Mouse (Mus musculus): ENCODE measurements around the gene Tpx2. TPM values are rescaled to one million over a fixed set of nuclear protein-coding genes. Genes with fewer than 3 reads are reported as not detected.

The Tpx2 gene
- polyA plus RNA-seq (2012; rRNA removed), result 0.22 and 0.39 TPM in 2 replicates

DNA sequence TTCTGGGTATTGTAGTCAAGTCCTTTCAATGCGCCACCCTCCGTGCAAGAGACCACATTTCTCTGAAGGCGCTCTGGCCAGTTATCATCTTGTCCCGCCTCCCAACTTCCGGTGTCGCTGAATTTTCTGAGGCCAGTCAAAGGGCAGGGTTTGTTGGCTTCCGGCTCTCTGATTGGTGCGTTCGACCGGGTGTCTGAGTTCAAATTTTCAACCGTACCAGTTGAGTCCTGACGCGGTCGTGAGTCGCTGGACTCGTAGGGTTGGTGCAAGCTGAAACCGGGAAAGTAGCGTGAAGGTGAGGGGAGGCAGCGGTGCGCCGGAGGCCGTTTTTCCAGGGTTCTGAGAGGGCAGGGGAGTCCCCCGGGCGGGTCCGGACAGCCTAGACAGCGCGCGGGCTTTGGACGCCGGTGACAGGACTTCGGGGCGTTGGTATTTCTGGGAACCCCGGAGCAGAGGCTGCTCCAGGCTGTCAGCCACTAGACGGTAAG, at the start of gene Tpx2:
Gene Tpx2 (plus strand): TSS at position 150 of the 488 bp plus-strand sequence.
- peak within 1 kb of the TSS; percentile 65 for H3K4me3 ChIP-seq (ENCODE audit: insufficient read depth, low read depth, low read length)
- DNase-seq, result peak; percentile 99
- TF ChIP-seq CTCF (conservative IDR thresholded peaks at IDR 0.05; ENCODE audit: insufficient read depth, insufficient read length, low read depth, low read length) (no peak), POLR2A (IDR thresholded peaks at IDR 0.05; ENCODE audit: low read depth, low read length) (no peak)

GRCm38 (mm10) chr2:152799954-152800761, 47.6 kb upstream of the Tpx2 start:
- H3K36me3 ChIP-seq (ENCODE audit: control insufficient read depth, insufficient read depth, low read length), result no peaks in the 10 kb centered on the region; the same call in 1 of the 2 replicates

More for the DNA sequence above, at the start of gene Tpx2:
- Histone ChIP-seq H3K4me1 (ENCODE audit: control insufficient read depth, insufficient read depth, low read length) (no peaks in the 10 kb centered on the region), H3K27me3 (replicated peaks; ENCODE audit: control insufficient read depth, insufficient read depth, low read length) (no peaks in the 10 kb centered on the region), H3K27ac (ENCODE audit: insufficient read depth, low read depth, low read length) (no peak within 1 kb of the TSS), H3K36me3 (ENCODE audit: control insufficient read depth, insufficient read depth, low read length) (no peaks in the 10 kb centered on the region)
- under 1% methylated on average over 34 of the region's 34 CpGs for WGBS

DNA sequence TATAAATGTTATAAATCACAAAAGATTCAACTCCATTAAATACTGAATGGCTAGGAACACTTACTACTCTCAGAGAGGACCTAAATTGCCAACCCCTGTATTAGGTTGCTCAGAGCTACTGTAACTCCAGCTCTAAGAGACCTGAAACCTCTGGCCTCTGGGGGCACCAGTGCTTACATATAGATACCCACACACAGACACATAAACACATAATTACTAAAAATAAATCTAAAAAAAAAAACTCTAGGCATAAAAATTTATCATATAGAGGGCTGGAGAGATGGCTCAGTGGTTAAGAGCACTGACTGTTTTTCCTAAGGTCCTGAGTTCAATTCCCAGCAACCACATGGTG, 47.0 kb upstream of the Tpx2 start:
- H3K4me1 ChIP-seq (ENCODE audit: control insufficient read depth, insufficient read depth, low read length), result peaks cover 35% of the 10 kb centered on the region
- H3K36me3 ChIP-seq (ENCODE audit: control insufficient read depth, insufficient read depth, low read length), result no peaks in the 10 kb centered on the region; the same call in 1 of the 2 replicates
- no peak overlapping the region for H3K27ac ChIP-seq (ENCODE audit: insufficient read depth, low read depth, low read length)
- no peak for TF ChIP-seq CTCF (conservative IDR thresholded peaks at IDR 0.05; ENCODE audit: insufficient read depth, insufficient read length, low read depth, low read length)
- TF ChIP-seq POLR2A (IDR thresholded peaks at IDR 0.05; ENCODE audit: low read depth, low read length), result no peak
- no peak for DNase-seq
- no peaks in the 10 kb centered on the region for H3K27me3 ChIP-seq (replicated peaks; ENCODE audit: control insufficient read depth, insufficient read depth, low read length)
- no peak overlapping the region for H3K4me3 ChIP-seq (ENCODE audit: insufficient read depth, low read depth, low read length)

More at GRCm38 (mm10) chr2:152799954-152800761, 47.6 kb upstream of the Tpx2 start:
- H3K4me3 ChIP-seq (ENCODE audit: insufficient read depth, low read depth, low read length), result no peak overlapping the region
- no peaks in the 10 kb centered on the region for H3K27me3 ChIP-seq (replicated peaks; ENCODE audit: control insufficient read depth, insufficient read depth, low read length)
- TF ChIP-seq POLR2A (IDR thresholded peaks at IDR 0.05; ENCODE audit: low read depth, low read length), result no peak
- no peak for TF ChIP-seq CTCF (conservative IDR thresholded peaks at IDR 0.05; ENCODE audit: insufficient read depth, insufficient read length, low read depth, low read length)
- peak; percentile 51 for DNase-seq
- H3K27ac ChIP-seq (ENCODE audit: insufficient read depth, low read depth, low read length), result no peak overlapping the region
- H3K4me1 ChIP-seq (ENCODE audit: control insufficient read depth, insufficient read depth, low read length), result peaks cover 31% of the 10 kb centered on the region
- WGBS, result 33% methylated on average over 7 of the region's 7 CpGs

GRCm38 (mm10) chr2:152802303-152802702, 45.5 kb upstream of the Tpx2 start:
- peaks cover 48% of the 10 kb centered on the region for H3K4me1 ChIP-seq (ENCODE audit: control insufficient read depth, insufficient read depth, low read length)
- no peaks in the 10 kb centered on the region for H3K36me3 ChIP-seq (ENCODE audit: control insufficient read depth, insufficient read depth, low read length)
- H3K27ac ChIP-seq (ENCODE audit: insufficient read depth, low read depth, low read length), result no peak overlapping the region
- no peaks in the 10 kb centered on the region for H3K27me3 ChIP-seq (replicated peaks; ENCODE audit: control insufficient read depth, insufficient read depth, low read length)
- DNase-seq, result peak; percentile 47
- no peak overlapping the region for H3K4me3 ChIP-seq (ENCODE audit: insufficient read depth, low read depth, low read length)
- TF ChIP-seq POLR2A (IDR thresholded peaks at IDR 0.05; ENCODE audit: low read depth, low read length) (no peak), CTCF (conservative IDR thresholded peaks at IDR 0.05; ENCODE audit: insufficient read depth, insufficient read length, low read depth, low read length) (no peak)
- WGBS, result 87% methylated on average over 10 of the region's 10 CpGs

DNA sequence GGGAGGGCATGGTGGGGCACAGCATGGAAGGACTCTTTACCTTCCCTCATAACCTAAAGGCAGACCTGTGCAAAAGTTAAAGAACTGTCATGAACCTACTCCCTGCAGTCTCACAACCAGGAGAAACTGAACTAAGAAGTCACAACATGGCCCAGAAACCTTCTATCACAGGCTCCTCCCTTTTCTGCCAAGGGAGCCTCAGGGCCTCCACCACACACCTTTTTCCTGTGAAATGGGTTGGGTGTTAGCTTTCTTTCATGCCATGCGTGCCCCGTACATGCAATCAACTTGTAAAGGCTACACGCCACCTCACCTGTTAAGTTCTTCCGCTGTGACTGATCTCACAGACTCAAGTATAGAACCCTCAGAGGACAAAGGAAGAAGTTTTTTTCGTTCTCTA, 44.7 kb upstream of the Tpx2 start:
- Histone ChIP-seq H3K4me3 (ENCODE audit: insufficient read depth, low read depth, low read length) (no peak overlapping the region), H3K27me3 (replicated peaks; ENCODE audit: control insufficient read depth, insufficient read depth, low read length) (no peaks in the 10 kb centered on the region), H3K27ac (ENCODE audit: insufficient read depth, low read depth, low read length) (0 out of 2 replicates have a peak overlapping the region, but pooled peaks have one; percentile 2), H3K36me3 (ENCODE audit: control insufficient read depth, insufficient read depth, low read length) (no peaks in the 10 kb centered on the region), H3K4me1 (ENCODE audit: control insufficient read depth, insufficient read depth, low read length) (peaks cover 48% of the 10 kb centered on the region)
- DNase-seq, result no peak
- no peak for TF ChIP-seq POLR2A (IDR thresholded peaks at IDR 0.05; ENCODE audit: low read depth, low read length)
- no peak for TF ChIP-seq CTCF (conservative IDR thresholded peaks at IDR 0.05; ENCODE audit: insufficient read depth, insufficient read length, low read depth, low read length)
- WGBS, result 91% methylated on average over 5 of the region's 5 CpGs

- WGBS, result 6% methylated on average over 6 of the region's 6 CpGs
- Histone ChIP-seq H3K27ac (ENCODE audit: insufficient read depth, low read depth, low read length) (peak overlapping the region; percentile 63), H3K4me1 (ENCODE audit: control insufficient read depth, insufficient read depth, low read length) (peaks cover 53% of the 10 kb centered on the region), H3K27me3 (replicated peaks; ENCODE audit: control insufficient read depth, insufficient read depth, low read length) (no peaks in the 10 kb centered on the region), H3K4me3 (ENCODE audit: insufficient read depth, low read depth, low read length) (no peak overlapping the region), H3K36me3 (ENCODE audit: control insufficient read depth, insufficient read depth, low read length) (no peaks in the 10 kb centered on the region)
- TF ChIP-seq CTCF (conservative IDR thresholded peaks at IDR 0.05; ENCODE audit: insufficient read depth, insufficient read length, low read depth, low read length), result no peak
- no peak for TF ChIP-seq POLR2A (IDR thresholded peaks at IDR 0.05; ENCODE audit: low read depth, low read length)
- DNase-seq, result peak; percentile 72
Measured at GRCm38 (mm10) chr2:152804408-152805110, 43.2 kb upstream of the Tpx2 start.

DNA sequence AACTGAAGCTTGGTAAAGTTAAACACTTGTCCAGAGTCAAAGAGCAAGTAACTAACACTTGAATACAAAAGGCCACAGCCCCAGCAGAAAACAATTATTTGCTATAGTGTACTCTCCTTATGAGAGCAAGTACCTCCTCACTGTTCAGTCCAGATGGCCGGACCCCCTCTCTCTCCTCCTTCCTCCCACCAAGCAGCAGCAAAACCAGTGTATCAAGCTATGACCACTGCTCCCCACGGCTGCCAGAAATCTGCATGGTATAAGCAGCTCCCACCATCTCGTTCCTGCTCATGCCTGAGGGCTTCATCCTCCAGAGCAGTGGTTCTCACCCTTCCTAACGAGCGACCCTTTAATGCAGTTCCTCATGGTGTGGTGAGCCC, 42.7 kb upstream of the Tpx2 start:
- no peak for DNase-seq
- Histone ChIP-seq H3K4me3 (ENCODE audit: insufficient read depth, low read depth, low read length) (no peak overlapping the region), H3K36me3 (ENCODE audit: control insufficient read depth, insufficient read depth, low read length) (no peaks in the 10 kb centered on the region), H3K27me3 (replicated peaks; ENCODE audit: control insufficient read depth, insufficient read depth, low read length) (no peaks in the 10 kb centered on the region), H3K4me1 (ENCODE audit: control insufficient read depth, insufficient read depth, low read length) (peaks cover 56% of the 10 kb centered on the region), H3K27ac (ENCODE audit: insufficient read depth, low read depth, low read length) (peak overlapping the region; percentile 63)
- 38% methylated on average over 5 of the region's 5 CpGs for WGBS
- no peak for TF ChIP-seq POLR2A (IDR thresholded peaks at IDR 0.05; ENCODE audit: low read depth, low read length)
- TF ChIP-seq CTCF (conservative IDR thresholded peaks at IDR 0.05; ENCODE audit: insufficient read depth, insufficient read length, low read depth, low read length), result no peak

Measured in kidney, adult 2 months (tissue).